Mouse (Mus musculus): ENCODE measurements around the gene Ppil1.

DNA sequence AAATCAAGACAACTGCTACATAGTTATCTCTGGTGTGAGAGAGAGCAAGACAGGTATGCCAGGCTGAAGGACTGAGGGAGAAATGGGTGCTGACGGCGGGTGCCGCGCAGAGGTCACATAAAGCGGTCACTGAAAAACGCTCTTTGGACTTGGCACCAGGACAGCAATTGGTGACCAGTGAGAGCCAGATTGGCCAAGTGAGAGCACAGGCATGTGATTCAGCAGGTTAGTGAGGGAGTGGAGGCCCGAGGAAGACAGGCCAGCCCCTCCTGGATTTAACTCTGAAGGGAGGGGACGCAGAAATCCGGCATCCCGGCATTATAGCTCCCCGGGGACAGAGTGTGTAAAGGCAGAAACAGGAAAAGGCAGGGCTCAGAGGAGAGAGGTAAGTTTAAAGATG, 9.9 kb upstream of the Ppil1 start:
- TF ChIP-seq TAL1 (IDR thresholded peaks at IDR 0.05; ENCODE audit: low read length) (no peak), GATA1 (IDR thresholded peaks at IDR 0.05; ENCODE audit: low read length) (no peak)
